ENCODE assay signal across 9 mouse cellular contexts in the genomic region with DNA sequence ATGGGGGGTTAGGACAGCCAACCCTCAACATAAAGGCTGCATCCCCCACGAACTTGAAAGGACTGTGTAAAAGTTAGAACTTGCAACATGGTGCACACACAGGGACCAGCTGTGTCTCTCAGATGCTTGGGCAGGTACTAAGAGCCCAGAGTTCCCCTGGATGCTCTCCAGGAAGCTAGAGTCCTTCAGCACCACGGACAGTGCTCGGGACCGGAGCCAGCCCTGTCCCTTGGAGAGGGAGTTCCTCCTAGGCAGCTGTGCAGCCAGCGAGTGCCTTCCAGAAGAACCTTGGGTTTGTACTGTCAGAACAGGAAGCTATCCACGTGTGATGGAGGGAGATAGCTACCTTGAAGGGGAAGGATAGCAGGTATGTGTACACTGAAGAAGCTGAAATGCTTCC.
DNase-seq lines count a peak whose midpoint lies in the region; ATAC-seq and TF ChIP-seq lines count a peak whose summit lies in the region.
"Had no signal": no experiment of that assay in that cellular context is flagged by ENCODE, and none has a peak within 500 bp of the region (broad histone marks: within the 10 kb centered on the region; RNA-seq: fewer than 3 reads in every experiment).

No protein-coding gene starts in this region.

- no peaks in the 10 kb centered on the region for H3K4me1 ChIP-seq in forebrain, embryonic 11.5 days (replicated peaks; ENCODE audit: control insufficient read depth, insufficient read depth, low read length)
- H3K4me1 ChIP-seq in forebrain, embryonic 16.5 days (replicated peaks; ENCODE audit: control insufficient read depth, insufficient read depth, low read length): 0 out of 2 replicates have a peak, but pooled peaks cover 3% of the 10 kb centered on the region
- no peaks in the 10 kb centered on the region for H3K4me1 ChIP-seq in heart, postnatal 0 days (ENCODE audit: control insufficient read depth, insufficient read depth)
- no peaks in the 10 kb centered on the region for H3K4me1 ChIP-seq in limb, embryonic 13.5 days

- peak; percentile 73 for DNase-seq in forebrain, embryonic 11.5 days (ENCODE audit: low spot score)
- peak; percentile 20 for DNase-seq in adrenal gland, adult 8-10 months
- peak; percentile 60 for DNase-seq in heart, postnatal 0 days (ENCODE audit: low spot score)
- peak; percentile 21 for DNase-seq in skeletal muscle tissue, adult 2 months (ENCODE audit: low read depth, low spot score)
- no peak for DNase-seq in cerebellum, adult 8-10 months

- no peak overlapping the region for H3K4me2 ChIP-seq in forebrain, embryonic 11.5 days (ENCODE audit: low read depth, low read length, severe bottlenecking)
- no peak overlapping the region for H3K4me2 ChIP-seq in forebrain, embryonic 16.5 days (ENCODE audit: low read length)
- H3K4me2 ChIP-seq in heart, postnatal 0 days (ENCODE audit: low read depth, low read length): no peak overlapping the region
- H3K4me2 ChIP-seq in limb, embryonic 13.5 days (replicated peaks): no peak overlapping the region

- H3K9ac ChIP-seq in forebrain, embryonic 11.5 days (ENCODE audit: low read length): no peak overlapping the region
- no peak overlapping the region for H3K9ac ChIP-seq in forebrain, embryonic 16.5 days (replicated peaks; ENCODE audit: low read depth, low read length)
- no peak overlapping the region for H3K9ac ChIP-seq in heart, postnatal 0 days (replicated peaks; ENCODE audit: low read depth, low read length)
- no peak overlapping the region for H3K9ac ChIP-seq in limb, embryonic 13.5 days

- no peak for TF ChIP-seq CTCF in heart, postnatal 0 days (IDR thresholded peaks at IDR 0.05; ENCODE audit: low read depth)

- H3K9me3 ChIP-seq in forebrain, embryonic 11.5 days (ENCODE audit: control insufficient read depth, low read length): no peaks in the 10 kb centered on the region
- H3K9me3 ChIP-seq in forebrain, embryonic 16.5 days (ENCODE audit: control insufficient read depth, low read length): no peaks in the 10 kb centered on the region
- no peaks in the 10 kb centered on the region for H3K9me3 ChIP-seq in heart, postnatal 0 days (replicated peaks; ENCODE audit: control insufficient read depth, low read length)
- H3K9me3 ChIP-seq in limb, embryonic 13.5 days: no peaks in the 10 kb centered on the region

- H3K36me3 ChIP-seq in forebrain, embryonic 11.5 days (ENCODE audit: control insufficient read depth, insufficient read depth, low read length): no peaks in the 10 kb centered on the region
- H3K36me3 ChIP-seq in forebrain, embryonic 16.5 days (ENCODE audit: control insufficient read depth, insufficient read depth): no peaks in the 10 kb centered on the region
- no peaks in the 10 kb centered on the region for H3K36me3 ChIP-seq in heart, postnatal 0 days (replicated peaks; ENCODE audit: control insufficient read depth, insufficient read depth, low read length)
- no peaks in the 10 kb centered on the region for H3K36me3 ChIP-seq in limb, embryonic 13.5 days

- H3K27ac ChIP-seq in forebrain, embryonic 11.5 days (ENCODE audit: low read depth, low read length): no peak overlapping the region
- no peak overlapping the region for H3K27ac ChIP-seq in forebrain, embryonic 16.5 days (ENCODE audit: low read length)
- H3K27ac ChIP-seq in heart, postnatal 0 days (ENCODE audit: low read depth): no peak overlapping the region
- no peak overlapping the region for H3K27ac ChIP-seq in limb, embryonic 13.5 days

- no peak for ATAC-seq in forebrain, embryonic 11.5 days (replicated peaks; ENCODE audit: low FRiP score)
- no peak for ATAC-seq in forebrain, embryonic 16.5 days
- peak; percentile 37; the same call in 1 of the 2 replicates for ATAC-seq in heart, postnatal 0 days (ENCODE audit: insufficient read depth, low read depth)
- ATAC-seq in limb, embryonic 13.5 days (ENCODE audit: low FRiP score, low read depth): 0 out of 2 replicates have a peak, but pooled peaks have one; percentile 55
- no peak for ATAC-seq in inflammation-experienced regulatory T-cells, adult 6 months

- no peak for TF ChIP-seq EP300 in heart, postnatal 0 days (IDR thresholded peaks at IDR 0.05; ENCODE audit: low read depth)

- 15% methylated on average over 6 of the region's 6 CpGs for WGBS in forebrain, embryonic 11.5 days
- WGBS in forebrain, embryonic 16.5 days: 14% methylated on average over 6 of the region's 6 CpGs
- WGBS in heart, postnatal 0 days: 4% methylated on average over 6 of the region's 6 CpGs
- 9% methylated on average over 6 of the region's 6 CpGs for WGBS in limb, embryonic 13.5 days

- no peak overlapping the region for H3K4me3 ChIP-seq in forebrain, embryonic 11.5 days (ENCODE audit: low read depth, low read length)
- H3K4me3 ChIP-seq in forebrain, embryonic 16.5 days (replicated peaks; ENCODE audit: low read length): no peak overlapping the region
- no peak overlapping the region for H3K4me3 ChIP-seq in heart, postnatal 0 days (ENCODE audit: low read depth, low read length)
- no peak overlapping the region for H3K4me3 ChIP-seq in limb, embryonic 13.5 days
- H3K4me3 ChIP-seq: erythroblast, embryonic 14.5 days had no signal

- no peaks in the 10 kb centered on the region for H3K27me3 ChIP-seq in forebrain, embryonic 11.5 days (ENCODE audit: control insufficient read depth, insufficient read depth, low read length)
- no peaks in the 10 kb centered on the region for H3K27me3 ChIP-seq in forebrain, embryonic 16.5 days (replicated peaks; ENCODE audit: control insufficient read depth, insufficient read depth, low read length)
- H3K27me3 ChIP-seq in heart, postnatal 0 days (ENCODE audit: control insufficient read depth, insufficient read depth, low read length): no peaks in the 10 kb centered on the region
- no peaks in the 10 kb centered on the region for H3K27me3 ChIP-seq in limb, embryonic 13.5 days

Comparison
In these comparisons a context has a peak if more than half of its experiments do, and no peak if none do; other contexts are left out.
1. ATAC-seq: peak in heart, postnatal 0 days (single experiment) and limb, embryonic 13.5 days (single experiment); none in forebrain, embryonic 11.5 days (single experiment), forebrain, embryonic 16.5 days (single experiment) and inflammation-experienced regulatory T-cells, adult 6 months (single experiment).